Mouse (Mus musculus): Measurements from ENCODE around the gene Fuom. TPM values are rescaled to one million over a fixed set of nuclear protein-coding genes. Genes with fewer than 3 reads are reported as not detected.
A peak's percentile ranks its signal among the peaks of the same experiment; 100 is the strongest.

Fuom gene
- polyA plus RNA-seq, 1 experiment from 2014 or later: 19.3 TPM

DNA sequence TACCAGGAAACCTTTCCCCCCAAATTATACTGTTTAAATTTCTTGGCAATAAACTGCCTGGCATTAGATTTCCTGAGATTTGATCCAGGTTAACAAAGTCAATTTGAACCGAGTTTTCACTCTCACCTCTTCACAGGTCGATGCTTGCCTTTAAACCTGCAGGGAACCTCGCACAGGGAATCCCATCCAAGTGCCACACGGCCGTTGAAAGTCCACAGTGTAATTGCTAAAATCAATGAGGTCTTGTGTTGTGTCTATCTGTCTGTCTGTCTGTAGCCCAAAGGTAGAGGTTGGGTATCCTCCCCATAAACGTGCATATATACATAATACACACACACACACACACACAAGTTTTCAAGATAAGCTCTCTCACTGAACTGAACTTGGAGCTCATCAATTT lies 34.8 kb downstream of the Fuom start:
- H3K9ac ChIP-seq: no peak overlapping the region
- no peak overlapping the region for H3K27ac ChIP-seq
- peaks cover 5% of the 10 kb centered on the region; the same call in 1 of the 2 replicates for H3K36me3 ChIP-seq (ENCODE audit: poor library complexity, severe bottlenecking)
- H3K4me1 ChIP-seq: peaks cover 7% of the 10 kb centered on the region
- H3K9me3 ChIP-seq (replicated peaks): no peaks in the 10 kb centered on the region
- 68% methylated on average over 6 of the region's 6 CpGs for WGBS
- H3K4me2 ChIP-seq: no peak overlapping the region
- H3K4me3 ChIP-seq: no peak overlapping the region
- ATAC-seq: no peak
- peaks cover 74% of the 10 kb centered on the region for H3K27me3 ChIP-seq

DNA sequence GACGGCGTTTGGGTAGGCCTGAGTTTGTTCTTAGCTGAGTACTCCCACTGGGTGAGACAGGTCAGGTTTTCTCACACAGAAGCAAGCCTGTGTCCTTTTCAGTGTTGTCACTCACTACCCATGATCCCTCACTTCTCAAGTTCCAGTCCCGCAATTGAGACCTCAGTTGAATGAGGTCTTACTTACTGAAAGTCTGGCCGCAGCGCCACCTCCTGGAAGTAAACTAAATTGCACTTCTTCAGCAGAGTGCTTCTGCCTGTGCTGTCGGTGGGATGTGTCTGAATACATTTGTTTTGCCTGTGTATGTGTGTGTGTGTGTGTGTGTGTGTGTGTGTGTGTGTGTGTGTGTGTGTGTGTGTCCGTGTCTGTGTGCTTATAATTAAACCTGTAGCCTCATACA lies 39.1 kb downstream of the Fuom start:
- Histone ChIP-seq H3K27me3 (peaks cover 53% of the 10 kb centered on the region), H3K4me2 (no peak overlapping the region), H3K4me3 (no peak overlapping the region), H3K36me3 (ENCODE audit: poor library complexity, severe bottlenecking) (no peaks in the 10 kb centered on the region), H3K9me3 (replicated peaks) (no peaks in the 10 kb centered on the region), H3K9ac (no peak overlapping the region), H3K4me1 (peaks cover 43% of the 10 kb centered on the region), H3K27ac (no peak overlapping the region)
- ATAC-seq: no peak
- 15% methylated on average over 7 of the region's 7 CpGs for WGBS

DNA sequence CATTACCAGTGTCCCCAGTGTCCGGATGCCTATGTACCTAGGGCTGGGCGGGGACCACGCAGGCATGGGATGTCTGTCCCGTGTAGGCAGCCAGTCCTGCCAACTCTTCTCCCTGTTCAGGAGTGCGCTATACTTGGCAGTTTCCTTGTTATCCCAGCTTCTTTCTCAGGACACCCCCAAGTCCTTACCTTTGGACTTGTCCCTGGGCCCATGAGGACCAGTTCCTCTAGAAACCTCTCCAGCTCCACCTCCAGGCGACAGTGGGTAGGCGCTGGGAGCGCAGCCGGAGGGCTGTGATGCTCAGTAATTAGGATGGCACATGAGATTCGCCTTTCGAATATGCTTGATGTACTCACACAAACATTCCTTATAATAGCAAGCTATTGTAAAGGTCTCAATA lies 39.9 kb downstream of the Fuom start:
- peaks cover 50% of the 10 kb centered on the region for H3K4me1 ChIP-seq
- peak overlapping the region; percentile 74; the same call in 1 of the 2 replicates for H3K4me2 ChIP-seq
- peak; percentile 6; the same call in 1 of the 2 replicates for ATAC-seq
- peaks cover 45% of the 10 kb centered on the region for H3K27me3 ChIP-seq
- no peaks in the 10 kb centered on the region for H3K9me3 ChIP-seq (replicated peaks)
- WGBS: 8% methylated on average over 11 of the region's 11 CpGs
- no peak overlapping the region for H3K9ac ChIP-seq
- H3K27ac ChIP-seq: no peak overlapping the region
- H3K4me3 ChIP-seq: no peak overlapping the region
- H3K36me3 ChIP-seq (ENCODE audit: poor library complexity, severe bottlenecking): no peaks in the 10 kb centered on the region

DNA sequence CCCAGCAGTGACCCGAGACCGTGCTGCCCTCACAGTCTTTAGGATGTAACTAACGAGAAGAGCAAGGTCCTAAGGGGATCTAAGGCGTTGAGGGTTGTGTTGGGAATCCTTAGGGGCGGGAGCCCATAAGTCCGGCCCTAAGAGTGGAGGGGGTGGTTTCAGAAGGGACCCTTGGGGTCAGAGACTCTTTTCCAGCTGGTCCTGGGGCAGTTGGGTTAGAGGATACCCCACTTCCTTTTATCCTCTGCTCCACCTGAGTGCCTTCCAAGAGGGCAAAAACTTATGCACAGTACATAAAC lies 40.5 kb downstream of the Fuom start:
- Histone ChIP-seq H3K4me2 (peak overlapping the region; percentile 74), H3K4me3 (peak overlapping the region; percentile 36), H3K9me3 (replicated peaks) (no peaks in the 10 kb centered on the region), H3K9ac (peak overlapping the region; percentile 65; the same call in 1 of the 2 replicates), H3K27me3 (peaks cover 47% of the 10 kb centered on the region), H3K27ac (peak overlapping the region; percentile 81), H3K36me3 (ENCODE audit: poor library complexity, severe bottlenecking) (no peaks in the 10 kb centered on the region), H3K4me1 (peaks cover 55% of the 10 kb centered on the region)
- peak; percentile 4 for ATAC-seq
- WGBS: 2% methylated on average over 6 of the region's 6 CpGs

DNA sequence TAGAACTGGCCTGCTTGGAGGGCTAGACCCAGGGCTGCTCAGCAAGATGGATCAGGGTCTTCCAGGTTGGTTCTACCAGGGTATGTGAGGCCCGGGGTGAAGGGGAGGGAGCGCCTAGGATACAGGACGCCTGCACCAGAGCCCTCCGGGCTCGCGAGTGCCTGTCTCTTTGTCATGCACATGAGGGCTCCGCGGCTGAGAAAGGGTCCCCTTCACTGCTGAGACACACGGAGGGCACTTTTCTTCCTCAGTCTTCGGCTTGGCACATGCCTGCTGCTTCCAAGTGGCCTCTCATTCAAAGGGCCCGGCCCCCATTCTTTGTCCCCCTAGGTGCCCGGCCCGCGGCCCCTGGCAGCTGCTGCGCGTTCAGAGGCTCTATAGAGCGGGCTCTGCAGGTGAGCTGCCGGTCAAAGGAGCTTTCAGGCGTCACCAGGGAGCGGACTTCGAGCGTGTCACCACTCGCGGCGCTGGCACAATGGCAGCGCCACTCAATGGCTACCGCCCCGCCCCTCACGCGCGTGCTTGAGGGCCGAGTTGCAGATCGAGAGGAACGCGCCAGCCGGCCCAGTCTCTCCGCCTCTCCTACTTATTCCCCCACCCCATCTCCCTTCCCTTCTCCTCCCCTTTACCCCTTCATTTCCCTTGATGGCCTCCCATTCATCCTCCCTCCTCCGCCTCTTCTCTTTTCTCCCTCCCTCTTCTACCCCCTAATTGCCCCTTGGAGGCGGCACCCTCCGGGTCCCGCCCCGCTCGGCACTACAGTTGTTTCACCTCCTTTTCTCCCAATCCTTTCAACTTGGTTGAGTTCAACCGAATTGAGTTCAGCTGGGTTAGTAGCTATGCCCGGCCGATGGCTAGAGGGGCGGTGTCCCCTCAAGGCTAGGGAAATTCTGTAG lies 41.1 kb downstream of the Fuom start:
- peak overlapping the region; percentile 81 for H3K27ac ChIP-seq
- H3K36me3 ChIP-seq (ENCODE audit: poor library complexity, severe bottlenecking): no peaks in the 10 kb centered on the region
- peak; percentile 72 for ATAC-seq
- WGBS: under 1% methylated on average over 47 of the region's 47 CpGs
- H3K4me2 ChIP-seq: peak overlapping the region; percentile 74
- peaks cover 52% of the 10 kb centered on the region for H3K27me3 ChIP-seq
- peak overlapping the region; percentile 36 for H3K4me3 ChIP-seq
- peaks cover 58% of the 10 kb centered on the region for H3K4me1 ChIP-seq
- peak overlapping the region; percentile 65 for H3K9ac ChIP-seq
- H3K9me3 ChIP-seq (replicated peaks): no peaks in the 10 kb centered on the region

DNA sequence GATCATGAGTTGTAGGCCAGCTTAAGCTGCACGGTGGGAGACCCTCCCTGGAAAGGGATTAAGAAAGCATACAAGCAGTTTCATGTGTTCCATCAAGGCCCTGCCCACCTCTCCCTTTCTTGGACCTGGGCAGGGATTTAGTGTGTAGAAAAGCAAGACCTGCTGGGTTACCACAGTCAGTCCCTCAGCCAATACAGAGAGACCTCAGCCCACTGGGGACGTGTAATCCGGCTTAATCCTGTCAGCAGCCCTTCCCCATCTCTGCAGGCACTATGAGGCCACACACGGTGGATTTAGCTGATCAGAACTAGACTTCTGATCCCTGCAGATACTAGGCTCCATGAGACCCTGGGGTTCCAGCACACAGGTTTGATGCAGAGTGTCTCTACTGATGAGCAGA lies 42.6 kb downstream of the Fuom start:
- 0 out of 2 replicates have a peak overlapping the region, but pooled peaks have one; percentile 18 for H3K9ac ChIP-seq
- ATAC-seq: no peak
- WGBS: 20% methylated on average over 4 of the region's 4 CpGs
- H3K9me3 ChIP-seq (replicated peaks): no peaks in the 10 kb centered on the region
- H3K4me2 ChIP-seq: 0 out of 2 replicates have a peak overlapping the region, but pooled peaks have one; percentile 17
- H3K4me1 ChIP-seq: peaks cover 58% of the 10 kb centered on the region
- no peaks in the 10 kb centered on the region for H3K36me3 ChIP-seq (ENCODE audit: poor library complexity, severe bottlenecking)
- H3K4me3 ChIP-seq: no peak overlapping the region
- peaks cover 45% of the 10 kb centered on the region for H3K27me3 ChIP-seq
- H3K27ac ChIP-seq: no peak overlapping the region

DNA sequence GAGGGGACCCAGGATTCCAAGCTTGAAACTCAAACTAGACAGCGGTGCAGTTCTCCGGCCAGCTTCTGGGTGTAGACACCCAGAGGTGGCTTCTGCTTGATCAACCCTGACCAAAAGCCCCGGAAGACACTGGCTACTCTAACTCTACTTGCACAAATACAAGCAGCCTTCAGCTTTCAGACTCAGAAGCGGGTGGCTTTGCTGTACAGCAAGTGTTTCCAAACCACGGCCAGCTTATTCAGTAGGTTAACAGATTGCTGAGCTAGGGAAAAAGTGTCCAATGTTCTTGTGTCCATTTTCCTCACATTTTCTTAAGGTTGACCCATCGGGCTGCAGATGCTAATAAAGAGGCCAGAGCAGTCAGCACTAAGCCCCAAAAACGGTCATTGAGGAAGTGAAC lies 43.7 kb downstream of the Fuom start:
- Histone ChIP-seq H3K36me3 (ENCODE audit: poor library complexity, severe bottlenecking) (no peaks in the 10 kb centered on the region), H3K4me2 (peak overlapping the region; percentile 75), H3K27me3 (peaks cover 44% of the 10 kb centered on the region), H3K4me1 (peaks cover 58% of the 10 kb centered on the region), H3K27ac (peak overlapping the region; percentile 89), H3K9me3 (replicated peaks) (no peaks in the 10 kb centered on the region), H3K9ac (peak overlapping the region; percentile 75), H3K4me3 (peak overlapping the region; percentile 48)
- 7% methylated on average over 7 of the region's 7 CpGs for WGBS
- no peak for ATAC-seq

DNA sequence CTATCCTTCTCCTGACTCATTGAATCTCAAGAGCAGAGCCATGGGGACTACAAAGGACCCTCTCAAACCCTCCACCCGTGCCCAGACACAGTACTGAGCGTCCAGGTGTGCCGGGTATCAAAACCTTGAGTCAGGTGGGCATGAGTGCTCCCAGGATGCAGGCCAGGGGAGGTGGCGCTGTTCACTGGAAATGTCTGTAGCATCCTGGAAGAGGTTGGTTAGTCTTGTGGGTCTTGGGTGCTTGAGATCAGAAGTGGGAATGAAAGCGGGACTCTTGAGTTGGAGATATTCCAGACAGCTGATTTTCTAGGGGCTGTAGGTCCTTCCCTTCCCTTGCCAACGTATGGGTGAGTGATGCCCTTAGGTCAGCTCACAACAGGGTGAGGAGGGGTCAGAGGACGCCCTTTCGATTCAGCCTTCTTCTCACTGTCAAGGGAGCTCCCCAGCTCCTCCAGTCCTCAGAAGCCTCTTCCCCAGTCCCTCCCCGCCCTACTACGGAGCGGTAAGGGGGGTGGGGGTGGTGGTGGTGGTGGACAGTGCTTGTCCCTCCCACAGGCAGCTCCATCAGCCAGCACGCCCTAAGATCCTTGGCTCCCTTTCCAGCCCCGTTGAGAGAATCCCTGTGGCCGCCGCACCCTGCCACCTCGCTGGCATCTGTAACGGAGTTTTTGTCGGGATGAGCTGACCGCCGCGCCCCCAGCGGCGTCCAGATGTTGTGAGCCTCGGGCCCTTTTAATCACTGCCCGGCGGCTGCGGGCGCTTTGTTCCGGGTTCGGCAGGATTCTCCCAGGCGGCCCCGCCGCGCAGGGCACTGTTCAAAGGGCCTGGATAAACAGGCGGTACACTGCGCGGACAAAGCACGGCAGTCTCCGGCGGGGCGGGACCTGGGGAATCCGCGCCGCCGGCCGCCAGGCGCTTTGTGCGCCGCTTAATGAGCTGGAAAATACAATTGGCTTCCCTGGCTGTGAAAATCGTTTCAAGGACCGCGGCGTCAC lies 44.5 kb downstream of the Fuom start:
- Histone ChIP-seq H3K4me1 (peaks cover 58% of the 10 kb centered on the region), H3K27me3 (peaks cover 47% of the 10 kb centered on the region)

DNA sequence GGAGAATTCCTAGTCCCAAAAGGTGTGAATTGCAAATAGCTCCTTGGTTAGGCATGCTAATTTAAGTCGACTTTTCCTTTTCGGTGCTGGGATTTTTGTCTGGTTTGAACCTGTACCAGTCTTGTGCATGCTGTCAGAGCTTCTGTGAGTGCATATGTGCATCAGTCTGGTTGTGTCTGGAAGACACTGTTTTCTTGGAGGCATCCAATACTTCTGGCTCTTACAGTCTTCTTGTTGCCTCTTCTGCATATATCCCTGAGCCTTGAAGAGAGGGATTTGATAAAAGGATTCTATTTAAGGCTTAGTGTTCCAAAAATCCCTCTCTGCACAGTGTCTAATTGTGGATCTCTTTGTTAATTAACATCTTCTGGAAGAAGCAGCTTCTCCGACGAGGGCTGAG lies 48.1 kb downstream of the Fuom start:
- H3K9me3 ChIP-seq (replicated peaks): no peaks in the 10 kb centered on the region
- peaks cover 73% of the 10 kb centered on the region for H3K27me3 ChIP-seq
- no peak overlapping the region for H3K4me2 ChIP-seq
- no peak overlapping the region for H3K27ac ChIP-seq
- WGBS: 80% methylated on average over 4 of the region's 4 CpGs
- no peaks in the 10 kb centered on the region for H3K36me3 ChIP-seq (ENCODE audit: poor library complexity, severe bottlenecking)
- no peak overlapping the region for H3K4me3 ChIP-seq
- no peak for ATAC-seq
- peaks cover 32% of the 10 kb centered on the region for H3K4me1 ChIP-seq
- no peak overlapping the region for H3K9ac ChIP-seq

More for the DNA sequence above, 44.5 kb downstream of the Fuom start:
- WGBS: 1% methylated on average over 53 of the region's 53 CpGs
- peak overlapping the region; percentile 89 for H3K27ac ChIP-seq
- H3K4me2 ChIP-seq: peak overlapping the region; percentile 75
- peak; percentile 76 for ATAC-seq
- H3K4me3 ChIP-seq: peak overlapping the region; percentile 48
- H3K9ac ChIP-seq: peak overlapping the region; percentile 75
- H3K36me3 ChIP-seq (ENCODE audit: poor library complexity, severe bottlenecking): no peaks in the 10 kb centered on the region
- no peaks in the 10 kb centered on the region for H3K9me3 ChIP-seq (replicated peaks)

DNA sequence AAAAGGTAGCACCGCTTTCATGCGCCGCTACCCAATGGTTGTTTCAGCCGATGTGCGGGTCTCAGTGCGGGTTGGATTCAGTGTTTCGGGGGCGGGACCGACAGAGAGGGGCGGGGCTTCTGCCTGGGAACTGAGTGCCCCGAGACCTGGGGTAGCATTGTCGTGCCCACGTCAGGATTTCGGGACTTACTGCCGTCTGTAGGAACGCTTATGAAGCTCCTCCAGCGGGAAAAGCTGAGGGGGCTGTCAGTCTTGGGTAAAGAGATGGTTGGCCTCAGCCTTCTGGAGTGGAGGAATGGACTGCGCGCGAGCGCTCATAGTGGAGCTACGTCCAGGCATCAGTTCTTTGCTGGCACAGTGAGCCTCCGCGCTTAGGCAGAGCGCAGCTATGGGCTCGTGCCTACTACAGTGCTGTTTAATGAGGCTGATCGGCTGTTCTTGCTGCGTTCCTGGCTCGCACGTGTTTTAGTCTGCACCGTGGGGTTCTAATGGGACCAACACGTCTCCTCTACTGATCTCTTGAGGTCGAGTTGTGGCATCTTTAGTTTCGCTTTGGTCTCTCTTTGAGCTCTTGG lies 53.0 kb downstream of the Fuom start:
- peak overlapping the region; percentile 38; the same call in 1 of the 2 replicates for H3K9ac ChIP-seq

DNA sequence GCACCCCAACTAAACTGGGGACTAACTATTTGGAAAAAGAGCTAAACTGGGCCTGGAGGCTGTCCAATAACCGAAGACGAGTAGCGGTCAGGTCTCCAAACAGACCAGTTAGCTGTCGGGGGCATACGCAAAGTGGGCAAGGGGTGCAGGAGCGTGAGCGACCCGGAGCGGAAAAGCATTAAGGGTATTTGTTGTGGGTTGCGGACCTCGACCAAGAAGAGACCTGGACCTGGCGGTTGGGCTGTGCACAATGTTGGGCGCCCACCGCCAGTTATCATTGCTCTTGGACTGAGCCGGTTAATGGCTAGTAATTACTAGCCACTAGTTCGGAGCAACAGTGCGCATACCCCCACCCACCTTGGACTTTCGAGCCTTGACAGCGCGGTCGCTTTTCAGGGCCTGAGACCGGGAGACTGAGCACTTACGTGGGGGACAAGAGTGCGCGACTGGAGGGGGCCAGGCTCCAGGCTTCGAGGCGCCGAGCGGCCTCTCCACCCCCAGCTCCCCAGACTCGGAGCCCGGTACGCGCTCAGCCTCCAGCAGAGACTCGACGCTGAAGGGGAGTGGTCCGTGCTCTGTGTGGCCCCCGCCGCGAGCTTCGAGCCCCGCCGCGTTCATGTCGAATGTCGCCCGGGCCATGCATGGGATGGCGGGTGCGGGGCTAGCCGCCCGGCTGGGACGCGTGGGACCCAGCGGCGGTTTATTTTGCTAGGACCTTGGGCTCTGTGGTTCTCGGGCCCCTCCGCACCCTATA lies 53.7 kb downstream of the Fuom start, which contains the start of gene Msx3:
TSS of gene Msx3 (minus strand) at position 729 of the 754 bp plus-strand sequence.
- peak within 1 kb of the TSS; percentile 42 for H3K4me3 ChIP-seq
- peak within 1 kb of the TSS; percentile 38; the same call in 1 of the 2 replicates for H3K9ac ChIP-seq
- H3K27me3 ChIP-seq: peaks cover 98% of the 10 kb centered on the region
- H3K9me3 ChIP-seq (replicated peaks): no peaks in the 10 kb centered on the region
- H3K27ac ChIP-seq: no peak within 1 kb of the TSS
- no peaks in the 10 kb centered on the region for H3K36me3 ChIP-seq (ENCODE audit: poor library complexity, severe bottlenecking)
- ATAC-seq: peak; percentile 57
- WGBS: under 1% methylated on average over 56 of the region's 56 CpGs
- peak within 1 kb of the TSS; percentile 72 for H3K4me2 ChIP-seq
- H3K4me1 ChIP-seq: peaks cover 25% of the 10 kb centered on the region

More for the DNA sequence above, 53.0 kb downstream of the Fuom start:
- no peak overlapping the region for H3K27ac ChIP-seq
- peaks cover 25% of the 10 kb centered on the region for H3K4me1 ChIP-seq
- H3K4me3 ChIP-seq: peak overlapping the region; percentile 42
- H3K27me3 ChIP-seq: peaks cover 98% of the 10 kb centered on the region
- ATAC-seq: peak; percentile 80
- H3K4me2 ChIP-seq: peak overlapping the region; percentile 72
- no peaks in the 10 kb centered on the region for H3K36me3 ChIP-seq (ENCODE audit: poor library complexity, severe bottlenecking)
- no peaks in the 10 kb centered on the region for H3K9me3 ChIP-seq (replicated peaks)
- WGBS: under 1% methylated on average over 34 of the region's 34 CpGs
